Mouse (Mus musculus): ENCODE measurements around the gene Slpi.

The Slpi gene

GRCm38 (mm10) chr2:164421306-164421705, 32.4 kb upstream of the Slpi start:
- no peak for DNase-seq (ENCODE audit: low read depth, low spot score)

- no peak for DNase-seq (ENCODE audit: low read depth, low spot score)
These were observed 30.6 kb upstream of the Slpi start for GRCm38 (mm10) chr2:164419489-164419888.

- DNase-seq (ENCODE audit: low read depth, low spot score) = no peak
These were observed 29.5 kb upstream of the Slpi start for GRCm38 (mm10) chr2:164418308-164418875.

- no peak for DNase-seq (ENCODE audit: low read depth, low spot score)
These were observed 28.3 kb upstream of the Slpi start for GRCm38 (mm10) chr2:164417198-164417597.

- no peak for DNase-seq (ENCODE audit: low read depth, low spot score)
These were observed 25.7 kb upstream of the Slpi start for GRCm38 (mm10) chr2:164414581-164414980.

- DNase-seq (ENCODE audit: low read depth, low spot score) = no peak
These were observed 25.3 kb upstream of the Slpi start for GRCm38 (mm10) chr2:164414167-164414566.

- peak; percentile 66 for DNase-seq (ENCODE audit: low read depth, low spot score)
These were observed 18.8 kb upstream of the Slpi start for GRCm38 (mm10) chr2:164407708-164408107.

- no peak for DNase-seq (ENCODE audit: low read depth, low spot score)
These were observed 16.6 kb upstream of the Slpi start for GRCm38 (mm10) chr2:164405519-164405918.

GRCm38 (mm10) chr2:164405060-164405459, 16.2 kb upstream of the Slpi start, which contains the start of gene Matn4:
Gene Matn4 (minus strand): TSS chr2:164405160.
- DNase-seq (ENCODE audit: low read depth, low spot score) = no peak

GRCm38 (mm10) chr2:164404082-164404990, 15.4 kb upstream of the Slpi start:
- no peak for DNase-seq (ENCODE audit: low read depth, low spot score)

- DNase-seq (ENCODE audit: low read depth, low spot score) = no peak
These were observed 14.6 kb upstream of the Slpi start for GRCm38 (mm10) chr2:164403396-164404081.

GRCm38 (mm10) chr2:164402906-164403305, 14.0 kb upstream of the Slpi start, which contains the start of gene Rbpjl:
Gene Rbpjl (plus strand): TSS chr2:164403141.
- no peak for DNase-seq (ENCODE audit: low read depth, low spot score)

GRCm38 (mm10) chr2:164396911-164397310, 8.0 kb upstream of the Slpi start:
- DNase-seq (ENCODE audit: low read depth, low spot score) = no peak

- no peak for DNase-seq (ENCODE audit: low read depth, low spot score)
These were observed 7.2 kb upstream of the Slpi start for GRCm38 (mm10) chr2:164396076-164396475.

GRCm38 (mm10) chr2:164393126-164393525, 4.2 kb upstream of the Slpi start:
- DNase-seq (ENCODE audit: low read depth, low spot score) = no peak

- DNase-seq (ENCODE audit: low read depth, low spot score) = peak; percentile 73
These were observed 604 bp upstream of the Slpi start for GRCm38 (mm10) chr2:164389499-164389898.

- DNase-seq (ENCODE audit: low read depth, low spot score) = no peak
These were observed 1.9 kb downstream of the Slpi start for GRCm38 (mm10) chr2:164386953-164387352.

GRCm38 (mm10) chr2:164385927-164386763, 2.8 kb downstream of the Slpi start:
- no peak for DNase-seq (ENCODE audit: low read depth, low spot score)

- DNase-seq (ENCODE audit: low read depth, low spot score) = no peak
These were observed 5.1 kb downstream of the Slpi start for GRCm38 (mm10) chr2:164383656-164384399.

- no peak for DNase-seq (ENCODE audit: low read depth, low spot score)
These were observed 5.9 kb downstream of the Slpi start for GRCm38 (mm10) chr2:164382971-164383370.

GRCm38 (mm10) chr2:164381726-164382125, 7.2 kb downstream of the Slpi start:
- peak; percentile 74 for DNase-seq (ENCODE audit: low read depth, low spot score)
